Mouse (Mus musculus) liver, embryonic 11.5 days (tissue): ENCODE results near the gene Olfr391-ps. TPM values are rescaled to one million over a fixed set of nuclear protein-coding genes. Genes with fewer than 3 reads are reported as not detected.

Source experiments
- ATAC-seq: fragments of 200-750 bp; cut with Nextera tagmentation; replicated peaks from 2 replicates; pipeline ENCODE4 v1.8.0; 2017; ENCODE audit warnings: moderate number of reproducible peaks, mild to moderate bottlenecking, moderate TSS enrichment, moderate library complexity; ENCODE audit not compliant: low FRiP score
- DNase-seq: peaks from one replicate; pipeline ENCODE4 v3.0.0-alpha.2; 2017; ENCODE audit warnings: low spot score
- H3K27ac ChIP-seq: fragments of 300-500 bp; sonication (generic); 2 replicates; pipeline ENCODE4 v1.5.1; 2014; ENCODE audit warnings: mild to moderate bottlenecking, low read depth, low read length, control low read depth
- H3K27me3 ChIP-seq: fragments of 300-500 bp; sonication (generic); replicated peaks from 2 replicates; pipeline ENCODE4 v1.6.1; 2014; ENCODE audit warnings: low read length, mixed read lengths; ENCODE audit not compliant: control insufficient read depth, insufficient read depth
- H3K36me3 ChIP-seq: fragments of 300-500 bp; sonication (generic); 2 replicates; pipeline ENCODE4 v1.6.1; 2014; ENCODE audit warnings: mild to moderate bottlenecking, low read length, moderate library complexity, mixed read lengths; ENCODE audit not compliant: control insufficient read depth, insufficient read depth
- H3K4me1 ChIP-seq: fragments of 300-500 bp; sonication (generic); replicated peaks from 2 replicates; pipeline ENCODE4 v1.6.1; 2014; ENCODE audit warnings: low read length, mixed read lengths; ENCODE audit not compliant: control insufficient read depth, insufficient read depth
- H3K4me2 ChIP-seq: fragments of 300-500 bp; sonication (generic); 2 replicates; pipeline ENCODE4 v1.6.1; 2014; ENCODE audit warnings: mild to moderate bottlenecking, control low read depth, moderate library complexity
- H3K4me3 ChIP-seq: fragments of 300-500 bp; sonication (generic); 2 replicates; pipeline ENCODE4 v1.5.1; 2014; ENCODE audit warnings: low read depth, low read length, control low read depth
- H3K9ac ChIP-seq: fragments of 300-500 bp; sonication (generic); 2 replicates; pipeline ENCODE4 v1.6.1; 2014; ENCODE audit warnings: low read depth, low read length, control low read depth
- H3K9me3 ChIP-seq: fragments of 300-500 bp; sonication (generic); 2 replicates; pipeline ENCODE4 v1.6.1; 2016; ENCODE audit warnings: low read length, inconsistent platforms, mixed read lengths; ENCODE audit not compliant: control insufficient read depth
- WGBS: fragments of 180-500 bp; shearing (Covaris S2); extraction: QIAGEN DNeasy Blood & Tissue Kit; methylation state at CpG from one replicate; pipeline ENCODE4 v1.1.7; 2014; 5-methylcytosine and 5-hydroxymethylcytosine counted together
- polyA plus RNA-seq: library from polyadenylated mRNA; unstranded; fragments of >200 nt; fragmentation: Nextera tagmentation; extraction: Ambion mirVana; gene quantifications from 2 replicates; pipeline ENCODE4 v1.2.1, GENCODE M21; 2014

Gene Olfr391-ps
- polyA plus RNA-seq = not detected in 2 replicates

DNA sequence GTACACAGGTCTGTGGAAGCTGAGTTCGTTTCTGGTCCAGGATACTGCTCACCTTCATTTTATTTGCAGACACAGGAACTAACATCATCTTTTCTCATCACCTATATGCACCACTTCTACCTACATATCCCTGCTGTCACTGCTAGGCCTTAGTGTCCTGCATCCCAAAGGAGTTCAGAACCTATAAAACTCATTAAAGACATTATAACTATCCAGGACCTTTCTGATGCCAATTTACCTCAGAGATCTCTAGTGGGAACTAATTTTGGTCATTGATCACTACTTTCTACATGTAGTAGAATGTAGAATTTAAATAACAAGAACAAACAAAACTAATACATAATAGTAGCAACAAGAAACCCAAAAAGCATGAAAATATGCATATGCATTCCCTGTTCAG lies at the start of gene Olfr391-ps:
Gene Olfr391-ps, minus strand, starts transcription at position 101 of the 400 bp plus-strand sequence.
- DNase-seq (no peak), ATAC-seq (no peak)
- Histone ChIP-seq H3K9ac (no peak within 1 kb of the TSS), H3K9me3 (no peaks in the 10 kb centered on the region), H3K27me3 (no peaks in the 10 kb centered on the region), H3K4me1 (no peaks in the 10 kb centered on the region), H3K36me3 (no peaks in the 10 kb centered on the region), H3K27ac (no peak within 1 kb of the TSS), H3K4me3 (no peak within 1 kb of the TSS), H3K4me2 (no peak within 1 kb of the TSS)
- WGBS = 24% methylated on average over 1 of the region's 1 CpGs

DNA sequence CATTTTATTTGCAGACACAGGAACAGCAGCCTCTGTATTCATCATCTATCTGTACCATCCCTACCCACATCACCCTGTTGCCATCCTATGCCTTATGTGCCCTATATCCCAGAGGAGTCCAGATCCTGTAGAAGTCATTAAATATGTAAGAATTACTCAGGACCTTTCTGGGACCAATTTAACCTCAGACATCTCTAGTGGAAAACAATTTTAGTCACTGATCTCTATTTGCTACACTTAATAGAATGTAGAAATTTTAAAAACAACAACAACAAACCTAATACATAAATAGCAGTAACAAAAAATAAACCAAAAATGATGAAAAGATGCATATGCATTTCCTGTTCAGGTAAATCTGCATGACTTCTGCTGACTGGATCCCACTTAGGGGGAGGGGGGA lies 48.5 kb upstream of the Olfr391-ps start, which contains the start of gene Olfr393:
Gene Olfr393, minus strand, starts transcription at position 101 of the 400 bp plus-strand sequence.
- DNase-seq (no peak), ATAC-seq (no peak)
- no peak within 1 kb of the TSS for H3K4me2 ChIP-seq
- H3K4me3 ChIP-seq = no peak within 1 kb of the TSS
- H3K36me3 ChIP-seq = no peaks in the 10 kb centered on the region
- H3K4me1 ChIP-seq = no peaks in the 10 kb centered on the region
- no peak within 1 kb of the TSS for H3K9ac ChIP-seq
- no peak within 1 kb of the TSS for H3K27ac ChIP-seq
- H3K27me3 ChIP-seq = no peaks in the 10 kb centered on the region
- no peaks in the 10 kb centered on the region; the same call in 1 of the 2 replicates for H3K9me3 ChIP-seq

- Histone ChIP-seq H3K4me1 (no peaks in the 10 kb centered on the region), H3K36me3 (no peaks in the 10 kb centered on the region), H3K9me3 (0 out of 2 replicates have a peak, but pooled peaks cover 3% of the 10 kb centered on the region), H3K27ac (no peak within 1 kb of the TSS), H3K27me3 (no peaks in the 10 kb centered on the region), H3K4me3 (no peak within 1 kb of the TSS), H3K4me2 (no peak within 1 kb of the TSS), H3K9ac (no peak within 1 kb of the TSS)
- WGBS = 95% methylated on average over 1 of the region's 1 CpGs
- ATAC-seq (no peak), DNase-seq (no peak)
Observed at GRCm38 (mm10) chr11:73816949-73817348, 14.1 kb upstream of the Olfr391-ps start, which contains the start of gene Olfr392. Olfr392 (minus strand) TSS chr11:73817049.

DNA sequence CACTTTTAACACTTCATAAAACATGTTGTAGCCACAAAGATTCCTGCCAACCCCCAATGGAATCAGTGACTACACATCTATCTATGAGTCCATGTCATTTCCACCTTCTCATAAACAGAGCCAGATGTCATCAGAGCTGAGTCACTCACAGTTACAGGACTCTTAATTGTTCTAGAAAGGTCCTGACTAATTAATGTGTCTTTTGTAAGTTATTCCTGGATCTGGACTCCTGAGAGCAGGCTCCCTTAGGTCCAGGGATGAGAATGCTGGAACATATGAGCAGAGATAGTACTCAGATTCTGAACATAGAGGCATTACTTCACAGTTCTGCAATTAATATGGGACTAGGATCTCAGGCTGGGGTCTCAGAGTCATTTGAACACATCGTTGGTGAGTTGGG lies 20.2 kb downstream of the Olfr391-ps start, which contains the start of gene Olfr390:
Gene Olfr390, plus strand, starts transcription at position 301 of the 400 bp plus-strand sequence.
- H3K9me3 ChIP-seq = no peaks in the 10 kb centered on the region
- no peak for DNase-seq
- no peaks in the 10 kb centered on the region for H3K27me3 ChIP-seq
- no peak within 1 kb of the TSS for H3K4me3 ChIP-seq
- H3K4me1 ChIP-seq = no peaks in the 10 kb centered on the region
- ATAC-seq = no peak
- no peaks in the 10 kb centered on the region for H3K36me3 ChIP-seq
- no peak within 1 kb of the TSS for H3K27ac ChIP-seq
- no peak within 1 kb of the TSS for H3K4me2 ChIP-seq
- H3K9ac ChIP-seq = no peak within 1 kb of the TSS
- WGBS = 67% methylated on average over 1 of the region's 1 CpGs

DNA sequence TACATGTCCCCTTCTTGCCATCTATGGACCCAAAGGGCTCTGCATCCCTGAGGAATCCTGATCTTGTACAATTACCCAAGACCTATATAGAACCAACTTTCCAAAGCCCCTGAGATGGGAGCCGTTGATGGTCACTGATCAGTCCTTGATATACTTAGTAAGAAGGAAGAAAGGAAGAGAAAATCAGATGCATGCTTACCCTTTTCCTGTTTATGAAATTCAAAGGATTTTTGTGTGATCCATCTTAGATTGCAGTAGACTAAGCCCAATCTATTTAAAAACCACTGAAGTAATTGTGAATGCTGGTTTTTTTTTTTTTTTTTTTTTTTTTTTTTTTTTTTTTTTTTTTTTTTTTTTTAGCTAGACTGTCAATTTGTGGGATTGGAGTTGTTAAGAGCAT lies 22.2 kb downstream of the Olfr391-ps start, which contains the start of gene Olfr389:
Gene Olfr389, minus strand, starts transcription at position 101 of the 400 bp plus-strand sequence.
- H3K27ac ChIP-seq = no peak within 1 kb of the TSS
- no peaks in the 10 kb centered on the region for H3K4me1 ChIP-seq
- H3K4me2 ChIP-seq = no peak within 1 kb of the TSS
- no peaks in the 10 kb centered on the region for H3K36me3 ChIP-seq
- H3K4me3 ChIP-seq = no peak within 1 kb of the TSS
- no peak within 1 kb of the TSS for H3K9ac ChIP-seq
- H3K9me3 ChIP-seq = no peaks in the 10 kb centered on the region
- no peaks in the 10 kb centered on the region for H3K27me3 ChIP-seq
- WGBS = 79% methylated on average over 1 of the region's 1 CpGs
- no peak for ATAC-seq
- DNase-seq = no peak

- no peak overlapping the region for H3K9ac ChIP-seq
- H3K36me3 ChIP-seq = no peaks in the 10 kb centered on the region
- DNase-seq (no peak), ATAC-seq (no peak)
- H3K4me1 ChIP-seq = no peaks in the 10 kb centered on the region
- no peak overlapping the region for H3K4me3 ChIP-seq
- H3K4me2 ChIP-seq = no peak overlapping the region
- 0 out of 2 replicates have a peak, but pooled peaks cover 5% of the 10 kb centered on the region for H3K9me3 ChIP-seq
- H3K27me3 ChIP-seq = no peaks in the 10 kb centered on the region
- no peak overlapping the region for H3K27ac ChIP-seq
Observed at GRCm38 (mm10) chr11:73759115-73759514, 43.7 kb downstream of the Olfr391-ps start.

Other genes starting within 250 kb of the Olfr391-ps start
- gene Olfr385, start 210.0 kb downstream of the Olfr391-ps start, polyA plus RNA-seq = not detected in 2 replicates
- not detected in 2 replicates for gene Olfr384, start 204.5 kb downstream of the Olfr391-ps start, polyA plus RNA-seq
- not detected in 2 replicates for gene Zfp735, start 114.3 kb downstream of the Olfr391-ps start, polyA plus RNA-seq
- not detected in 2 replicates for gene Olfr389, start 22.3 kb downstream of the Olfr391-ps start, polyA plus RNA-seq
- gene Olfr390, start 20.1 kb downstream of the Olfr391-ps start, polyA plus RNA-seq = not detected in 2 replicates
- gene Olfr392, start 14.0 kb upstream of the Olfr391-ps start, polyA plus RNA-seq = not detected in 2 replicates
- gene Olfr393, start 48.4 kb upstream of the Olfr391-ps start, polyA plus RNA-seq = not detected in 2 replicates
- not detected in 2 replicates for gene Olfr394, start 87.7 kb upstream of the Olfr391-ps start, polyA plus RNA-seq
- gene Olfr395, start 106.2 kb upstream of the Olfr391-ps start, polyA plus RNA-seq = not detected in 2 replicates
- gene Olfr23, start 133.6 kb upstream of the Olfr391-ps start, polyA plus RNA-seq = not detected in 2 replicates
- not detected in 2 replicates for gene Olfr397, start 157.8 kb upstream of the Olfr391-ps start, polyA plus RNA-seq
- gene Olfr398, start 187.4 kb upstream of the Olfr391-ps start, polyA plus RNA-seq = not detected in 2 replicates